In the genomic region with DNA sequence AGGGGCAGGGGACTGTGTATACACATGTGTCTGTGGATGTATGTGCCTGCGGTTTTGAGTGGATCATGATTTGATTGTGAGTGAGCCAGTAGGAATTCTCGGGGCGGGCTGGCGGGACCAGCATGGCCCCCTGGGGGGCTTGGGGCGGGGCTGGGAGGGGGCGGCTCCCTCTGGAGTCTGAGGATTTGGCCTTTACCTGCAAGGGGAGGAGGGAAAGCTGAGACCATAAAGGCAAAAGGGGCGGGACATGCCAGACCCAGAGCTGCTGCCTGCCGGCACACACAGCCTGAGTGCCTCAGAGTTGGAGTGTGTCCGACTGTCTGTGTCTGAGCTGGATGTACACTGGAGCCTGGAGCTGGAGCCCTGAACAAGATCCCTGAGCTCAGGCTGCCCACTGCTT, we compare ENCODE assay signal across 9 mouse cellular contexts.
DNase-seq lines count a peak whose midpoint lies in the region; ATAC-seq and TF ChIP-seq lines count a peak whose summit lies in the region.
"Had no signal": no experiment of that assay in that cellular context is flagged by ENCODE, and none has a peak within 500 bp of the region (broad histone marks: within the 10 kb centered on the region; RNA-seq: fewer than 3 reads in every experiment).

No protein-coding gene starts in this region.

- no peaks in the 10 kb centered on the region for H3K36me3 ChIP-seq in kidney, embryonic 14.5 days (ENCODE audit: control insufficient read depth, insufficient read depth, low read length)
- H3K36me3 ChIP-seq in kidney, adult 2 months (ENCODE audit: control insufficient read depth, insufficient read depth, low read length), result no peaks in the 10 kb centered on the region
- H3K36me3 ChIP-seq in forebrain, embryonic 11.5 days (ENCODE audit: control insufficient read depth, insufficient read depth, low read length), result no peaks in the 10 kb centered on the region
- H3K36me3 ChIP-seq in limb, embryonic 13.5 days, result peaks cover 1% of the 10 kb centered on the region; the same call in 1 of the 2 replicates

- no peak for TF ChIP-seq POLR2A in kidney, adult 2 months (IDR thresholded peaks at IDR 0.05; ENCODE audit: low read depth, low read length)

- WGBS in kidney, embryonic 14.5 days, result 3% methylated on average over 9 of the region's 9 CpGs
- 13% methylated on average over 9 of the region's 9 CpGs for WGBS in kidney, adult 2 months
- WGBS in forebrain, embryonic 11.5 days, result 3% methylated on average over 9 of the region's 9 CpGs
- WGBS in limb, embryonic 13.5 days, result 1% methylated on average over 9 of the region's 9 CpGs

- ATAC-seq in kidney, embryonic 14.5 days (ENCODE audit: low FRiP score, low TSS enrichment), result peak; percentile 63
- ATAC-seq in forebrain, embryonic 11.5 days (replicated peaks; ENCODE audit: low FRiP score), result 0 out of 2 replicates have a peak, but pooled peaks have one; percentile 5
- peak; percentile 81 for ATAC-seq in limb, embryonic 13.5 days (ENCODE audit: low FRiP score, low read depth)

- TF ChIP-seq CTCF in kidney, adult 2 months (conservative IDR thresholded peaks at IDR 0.05; ENCODE audit: insufficient read depth, insufficient read length, low read depth, low read length), result no peak

- peaks cover 14% of the 10 kb centered on the region for H3K4me1 ChIP-seq in kidney, embryonic 14.5 days (ENCODE audit: control insufficient read depth, insufficient read depth, low read length)
- H3K4me1 ChIP-seq in kidney, adult 2 months (ENCODE audit: control insufficient read depth, insufficient read depth, low read length), result no peaks in the 10 kb centered on the region
- peaks cover 9% of the 10 kb centered on the region for H3K4me1 ChIP-seq in forebrain, embryonic 11.5 days (replicated peaks; ENCODE audit: control insufficient read depth, insufficient read depth, low read length)
- H3K4me1 ChIP-seq in limb, embryonic 13.5 days, result peaks cover 67% of the 10 kb centered on the region

- H3K4me3 ChIP-seq in kidney, embryonic 14.5 days (ENCODE audit: low read length), result peak overlapping the region; percentile 19; the same call in 1 of the 2 replicates
- no peak overlapping the region for H3K4me3 ChIP-seq in kidney, adult 2 months (ENCODE audit: insufficient read depth, low read depth, low read length)
- no peak overlapping the region for H3K4me3 ChIP-seq in forebrain, embryonic 11.5 days (ENCODE audit: low read depth, low read length)
- H3K4me3 ChIP-seq in limb, embryonic 13.5 days, result peak overlapping the region; percentile 40

- no peaks in the 10 kb centered on the region for H3K9me3 ChIP-seq in kidney, embryonic 14.5 days (ENCODE audit: control insufficient read depth, low read length)
- H3K9me3 ChIP-seq in forebrain, embryonic 11.5 days (ENCODE audit: control insufficient read depth, low read length), result no peaks in the 10 kb centered on the region
- H3K9me3 ChIP-seq in limb, embryonic 13.5 days, result no peaks in the 10 kb centered on the region

- H3K9ac ChIP-seq in kidney, embryonic 14.5 days (ENCODE audit: low read depth, low read length), result peak overlapping the region; percentile 34
- H3K9ac ChIP-seq in forebrain, embryonic 11.5 days (ENCODE audit: low read length), result peak overlapping the region; percentile 29
- peak overlapping the region; percentile 67 for H3K9ac ChIP-seq in limb, embryonic 13.5 days

- DNase-seq in kidney, adult 2 months, result no peak
- peak; percentile 63 for DNase-seq in forebrain, embryonic 11.5 days (ENCODE audit: low spot score)
- peak; percentile 34 for DNase-seq in retina, embryonic 14.5 days (ENCODE audit: low spot score)
- no peak for DNase-seq in right cerebral cortex, adult 18-20 months
- no peak for DNase-seq in adrenal gland, adult 2 months
- no peak for DNase-seq in cerebellum, postnatal 36 days
- DNase-seq: cerebellum, adult 18-20 months had no signal

- H3K27ac ChIP-seq in kidney, embryonic 14.5 days (ENCODE audit: low read depth, low read length), result no peak overlapping the region
- no peak overlapping the region for H3K27ac ChIP-seq in kidney, adult 2 months (ENCODE audit: insufficient read depth, low read depth, low read length)
- no peak overlapping the region for H3K27ac ChIP-seq in forebrain, embryonic 11.5 days (ENCODE audit: low read depth, low read length)
- H3K27ac ChIP-seq in limb, embryonic 13.5 days, result peak overlapping the region; percentile 84

- H3K27me3 ChIP-seq in kidney, embryonic 14.5 days (ENCODE audit: control insufficient read depth, insufficient read depth, low read length), result no peaks in the 10 kb centered on the region
- H3K27me3 ChIP-seq in kidney, adult 2 months (replicated peaks; ENCODE audit: control insufficient read depth, insufficient read depth, low read length), result no peaks in the 10 kb centered on the region
- no peaks in the 10 kb centered on the region for H3K27me3 ChIP-seq in forebrain, embryonic 11.5 days (ENCODE audit: control insufficient read depth, insufficient read depth, low read length)
- no peaks in the 10 kb centered on the region for H3K27me3 ChIP-seq in limb, embryonic 13.5 days

- H3K4me2 ChIP-seq in kidney, embryonic 14.5 days (replicated peaks; ENCODE audit: low read depth, low read length), result peak overlapping the region; percentile 39
- peak overlapping the region; percentile 36 for H3K4me2 ChIP-seq in forebrain, embryonic 11.5 days (ENCODE audit: low read depth, low read length, severe bottlenecking)
- peak overlapping the region; percentile 69 for H3K4me2 ChIP-seq in limb, embryonic 13.5 days (replicated peaks)

Comparison
In these comparisons a context has a peak if more than half of its experiments do, and no peak if none do; other contexts are left out.
1. H3K4me3 ChIP-seq: peak in kidney, embryonic 14.5 days (single experiment) and limb, embryonic 13.5 days (single experiment); none in kidney, adult 2 months (single experiment) and forebrain, embryonic 11.5 days (single experiment).
2. ATAC-seq: peak in every context shown above with its lines; median percentile 81 in limb, embryonic 13.5 days; 63 in kidney, embryonic 14.5 days; 5 in forebrain, embryonic 11.5 days.
3. DNase-seq: peak in forebrain, embryonic 11.5 days (single experiment) and retina, embryonic 14.5 days (single experiment); none in kidney, adult 2 months (single experiment), right cerebral cortex, adult 18-20 months (single experiment), adrenal gland, adult 2 months (single experiment) and cerebellum, postnatal 36 days (0 of 2).
4. Peak in every context shown above with its lines, with median percentiles within 50 percentile points of each other: H3K4me2 ChIP-seq and H3K9ac ChIP-seq.